Mouse (Mus musculus) embryo, embryonic 10 days (tissue): ENCODE data around the gene Amy2a1.
"Not testable (repeated sequence)": the region's sequence is repeated elsewhere in the genome, so short reads cannot be mapped to it uniquely, and the experiment has no call there.

Experiments
- DNase-seq: peaks from one replicate; pipeline ENCODE4 v3.0.0-alpha.2; 2015; ENCODE audit warnings: low spot score

Amy2a1 gene

DNA sequence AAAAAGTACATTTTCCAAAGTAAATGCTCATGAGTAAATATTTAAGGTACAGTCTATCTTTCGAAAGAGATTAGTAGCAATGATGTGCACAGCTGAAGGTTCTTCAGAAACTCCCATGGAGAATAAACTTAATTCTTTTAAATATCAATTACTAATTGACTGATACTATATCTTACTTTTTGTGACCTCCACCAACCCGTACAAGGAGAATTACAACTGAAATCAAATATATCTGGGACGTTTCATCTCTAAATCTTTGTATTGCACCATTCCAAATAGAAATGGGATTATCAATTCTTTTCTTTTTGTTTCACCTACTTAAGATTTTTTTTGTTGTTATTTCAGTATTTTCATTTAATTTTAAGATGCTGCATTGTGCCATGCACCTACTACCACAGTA lies at the start of gene Amy2a1:
Amy2a1 (minus strand) TSS at position 101 of the 400 bp plus-strand sequence.
- DNase-seq = not testable (repeated sequence)

DNA sequence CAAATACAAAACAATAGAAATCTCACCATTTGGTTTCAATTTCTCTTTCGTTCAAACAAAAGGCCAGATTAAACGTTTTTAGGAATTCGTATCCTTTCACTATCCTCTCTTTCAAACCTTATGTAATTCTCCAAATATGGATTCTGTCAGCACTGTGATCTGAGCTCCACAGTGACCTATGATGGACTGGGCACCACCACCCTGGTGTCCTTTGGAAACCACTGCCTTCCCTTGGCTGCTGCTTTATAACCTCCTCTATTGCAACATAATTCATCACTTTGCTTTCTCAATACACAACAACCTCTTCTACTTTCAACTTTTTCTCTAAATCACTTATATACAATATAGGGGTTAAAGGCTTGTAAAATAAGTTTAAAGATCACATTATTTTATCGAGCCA lies 42.4 kb upstream of the Amy2a1 start:
- DNase-seq = no peak

DNA sequence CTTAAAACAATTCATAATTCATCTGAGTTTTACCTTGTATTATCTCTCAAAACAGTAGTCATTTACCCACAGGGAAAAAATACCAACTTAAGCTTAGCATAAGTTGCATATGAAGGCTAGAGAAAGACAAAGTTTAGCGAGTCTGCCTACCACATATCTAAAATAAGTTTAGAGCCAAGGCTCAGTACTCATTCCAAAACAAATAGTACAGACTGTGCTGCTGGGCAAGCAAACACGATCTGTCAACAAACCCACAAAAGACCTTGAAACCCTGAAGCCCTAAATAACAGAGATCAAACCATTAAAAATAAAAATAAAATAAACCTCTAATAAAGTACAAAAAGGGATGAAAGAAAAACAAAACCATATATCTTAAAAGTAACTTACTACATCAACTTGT lies 41.9 kb upstream of the Amy2a1 start:
- no peak for DNase-seq

DNA sequence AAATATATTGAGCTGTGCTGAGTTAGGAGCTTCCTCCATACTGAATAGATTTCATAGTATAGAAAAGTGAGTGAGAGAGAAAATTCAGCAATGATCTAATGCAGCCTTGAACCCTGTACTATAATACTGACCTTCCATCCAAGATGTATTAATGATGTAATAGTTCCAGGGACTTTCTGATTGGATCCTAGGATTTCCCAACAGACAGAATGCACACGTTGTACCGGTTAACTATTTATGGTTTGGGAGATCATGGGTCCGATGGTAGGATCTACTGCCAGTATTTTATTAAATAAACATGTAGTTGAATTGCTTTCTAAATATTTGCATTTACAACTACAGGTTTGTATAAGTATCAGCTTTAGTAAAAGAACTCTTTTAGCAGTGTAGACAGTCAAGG lies 39.9 kb upstream of the Amy2a1 start:
- DNase-seq = no peak

DNA sequence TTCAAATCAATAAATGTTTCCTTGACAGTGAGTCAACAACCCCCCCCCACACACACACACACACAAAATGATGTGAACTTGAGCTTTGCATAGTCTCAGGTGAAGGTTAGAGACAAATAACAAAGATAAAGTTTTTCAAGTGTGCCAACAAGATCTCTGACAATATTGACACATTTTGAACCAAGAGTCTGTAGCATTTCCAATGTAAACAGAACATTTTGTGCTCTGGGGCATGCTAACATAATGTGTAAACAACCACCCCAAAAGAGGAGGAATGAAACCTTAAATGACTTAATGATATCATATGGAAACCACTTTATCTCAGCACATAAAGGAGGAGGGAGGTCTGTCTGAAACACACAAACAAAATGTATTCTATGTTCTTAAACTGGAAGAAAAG lies 7.5 kb upstream of the Amy2a1 start:
- DNase-seq = no peak
